Mouse (Mus musculus): Measurements from ENCODE around the gene Glcci1. TPM values are rescaled to one million over a fixed set of nuclear protein-coding genes. Genes with fewer than 3 reads are reported as not detected.

Gene Glcci1
- polyA plus RNA-seq, 1 experiment from 2014 or later, result 5.2 TPM

GRCm38 (mm10) chr6:8485414-8486175 lies 23.8 kb upstream of the Glcci1 start:
- WGBS, result 75% methylated on average over 16 of the region's 16 CpGs
- no peak for DNase-seq (ENCODE audit: low spot score)

GRCm38 (mm10) chr6:8486391-8487043 lies 22.9 kb upstream of the Glcci1 start:
- Histone ChIP-seq H3K4me3 (no peak overlapping the region), H3K27ac (no peak overlapping the region)
- WGBS, result 89% methylated on average over 17 of the region's 17 CpGs

More at GRCm38 (mm10) chr6:8485414-8486175, 23.8 kb upstream of the Glcci1 start:
- peaks cover 24% of the 10 kb centered on the region; the same call in 1 of the 2 replicates for H3K4me1 ChIP-seq
- H3K9me3 ChIP-seq, result no peaks in the 10 kb centered on the region
- no peaks in the 10 kb centered on the region for H3K27me3 ChIP-seq (ENCODE audit: insufficient read depth, poor library complexity, severe bottlenecking)
- no peaks in the 10 kb centered on the region for H3K36me3 ChIP-seq
- peak overlapping the region; percentile 60; the same call in 1 of the 2 replicates for H3K27ac ChIP-seq
- no peak overlapping the region for H3K4me3 ChIP-seq

GRCm38 (mm10) chr6:8487044-8487853 lies 22.2 kb upstream of the Glcci1 start:
- no peaks in the 10 kb centered on the region for H3K9me3 ChIP-seq
- H3K27ac ChIP-seq, result no peak overlapping the region
- peaks cover 24% of the 10 kb centered on the region; the same call in 1 of the 2 replicates for H3K4me1 ChIP-seq
- H3K4me3 ChIP-seq, result no peak overlapping the region
- WGBS, result 45% methylated on average over 20 of the region's 20 CpGs
- H3K27me3 ChIP-seq (ENCODE audit: insufficient read depth, poor library complexity, severe bottlenecking), result no peaks in the 10 kb centered on the region
- H3K36me3 ChIP-seq, result no peaks in the 10 kb centered on the region
- no peak for DNase-seq (ENCODE audit: low spot score)

More at GRCm38 (mm10) chr6:8486391-8487043, 22.9 kb upstream of the Glcci1 start:
- H3K9me3 ChIP-seq, result no peaks in the 10 kb centered on the region
- no peaks in the 10 kb centered on the region for H3K36me3 ChIP-seq
- no peaks in the 10 kb centered on the region for H3K27me3 ChIP-seq (ENCODE audit: insufficient read depth, poor library complexity, severe bottlenecking)
- H3K4me1 ChIP-seq, result peaks cover 24% of the 10 kb centered on the region; the same call in 1 of the 2 replicates
- DNase-seq (ENCODE audit: low spot score), result no peak

- 28% methylated on average over 5 of the region's 5 CpGs for WGBS
- no peak overlapping the region for H3K4me3 ChIP-seq
- no peak for DNase-seq (ENCODE audit: low spot score)
- H3K27me3 ChIP-seq (ENCODE audit: insufficient read depth, poor library complexity, severe bottlenecking), result no peaks in the 10 kb centered on the region
- H3K9me3 ChIP-seq, result no peaks in the 10 kb centered on the region
- H3K36me3 ChIP-seq, result no peaks in the 10 kb centered on the region
- peaks cover 24% of the 10 kb centered on the region; the same call in 1 of the 2 replicates for H3K4me1 ChIP-seq
- peak overlapping the region; percentile 47; the same call in 1 of the 2 replicates for H3K27ac ChIP-seq
Measured at GRCm38 (mm10) chr6:8488249-8488648, 21.2 kb upstream of the Glcci1 start.

- 79% methylated on average over 7 of the region's 7 CpGs for WGBS
- H3K4me1 ChIP-seq, result peaks cover 24% of the 10 kb centered on the region; the same call in 1 of the 2 replicates
Measured at GRCm38 (mm10) chr6:8489266-8489665, 20.1 kb upstream of the Glcci1 start.

GRCm38 (mm10) chr6:8489938-8490585 lies 19.3 kb upstream of the Glcci1 start:
- DNase-seq (ENCODE audit: low spot score), result no peak
- Histone ChIP-seq H3K27me3 (ENCODE audit: insufficient read depth, poor library complexity, severe bottlenecking) (no peaks in the 10 kb centered on the region), H3K4me1 (peaks cover 19% of the 10 kb centered on the region; the same call in 1 of the 2 replicates), H3K36me3 (no peaks in the 10 kb centered on the region), H3K4me3 (no peak overlapping the region), H3K9me3 (no peaks in the 10 kb centered on the region), H3K27ac (no peak overlapping the region)
- WGBS, result 66% methylated on average over 1 of the region's 1 CpGs

More at GRCm38 (mm10) chr6:8489266-8489665, 20.1 kb upstream of the Glcci1 start:
- Histone ChIP-seq H3K4me3 (no peak overlapping the region), H3K36me3 (no peaks in the 10 kb centered on the region), H3K9me3 (no peaks in the 10 kb centered on the region), H3K27ac (no peak overlapping the region), H3K27me3 (ENCODE audit: insufficient read depth, poor library complexity, severe bottlenecking) (no peaks in the 10 kb centered on the region)
- DNase-seq (ENCODE audit: low spot score), result no peak

- Histone ChIP-seq H3K36me3 (no peaks in the 10 kb centered on the region), H3K27ac (no peak overlapping the region), H3K9me3 (no peaks in the 10 kb centered on the region), H3K27me3 (ENCODE audit: insufficient read depth, poor library complexity, severe bottlenecking) (no peaks in the 10 kb centered on the region), H3K4me3 (no peak overlapping the region), H3K4me1 (peaks cover 12% of the 10 kb centered on the region; the same call in 1 of the 2 replicates)
- DNase-seq (ENCODE audit: low spot score), result no peak
- 92% methylated on average over 3 of the region's 3 CpGs for WGBS
Measured at GRCm38 (mm10) chr6:8492248-8492647, 17.2 kb upstream of the Glcci1 start.

- Histone ChIP-seq H3K4me1 (no peaks in the 10 kb centered on the region), H3K27ac (no peak overlapping the region), H3K27me3 (ENCODE audit: insufficient read depth, poor library complexity, severe bottlenecking) (no peaks in the 10 kb centered on the region), H3K4me3 (no peak overlapping the region), H3K9me3 (no peaks in the 10 kb centered on the region), H3K36me3 (no peaks in the 10 kb centered on the region)
- DNase-seq (ENCODE audit: low spot score), result no peak
- WGBS, result 78% methylated on average over 5 of the region's 5 CpGs
Measured at GRCm38 (mm10) chr6:8495109-8495826, 14.1 kb upstream of the Glcci1 start.

GRCm38 (mm10) chr6:8495827-8496222 lies 13.6 kb upstream of the Glcci1 start:
- H3K36me3 ChIP-seq, result no peaks in the 10 kb centered on the region
- no peaks in the 10 kb centered on the region for H3K4me1 ChIP-seq
- H3K27ac ChIP-seq, result no peak overlapping the region
- no peaks in the 10 kb centered on the region for H3K9me3 ChIP-seq
- H3K27me3 ChIP-seq (ENCODE audit: insufficient read depth, poor library complexity, severe bottlenecking), result no peaks in the 10 kb centered on the region
- H3K4me3 ChIP-seq, result no peak overlapping the region
- DNase-seq (ENCODE audit: low spot score), result no peak
- 74% methylated on average over 4 of the region's 4 CpGs for WGBS

- Histone ChIP-seq H3K27me3 (ENCODE audit: insufficient read depth, poor library complexity, severe bottlenecking) (no peaks in the 10 kb centered on the region), H3K4me3 (no peak overlapping the region), H3K27ac (no peak overlapping the region), H3K4me1 (no peaks in the 10 kb centered on the region), H3K9me3 (no peaks in the 10 kb centered on the region), H3K36me3 (no peaks in the 10 kb centered on the region)
- DNase-seq (ENCODE audit: low spot score), result no peak
- WGBS, result 71% methylated on average over 6 of the region's 6 CpGs
Measured at GRCm38 (mm10) chr6:8497234-8497867, 12.0 kb upstream of the Glcci1 start.

- H3K36me3 ChIP-seq, result no peaks in the 10 kb centered on the region
- H3K4me1 ChIP-seq, result no peaks in the 10 kb centered on the region
- no peaks in the 10 kb centered on the region for H3K9me3 ChIP-seq
- WGBS, result 85% methylated on average over 6 of the region's 6 CpGs
- H3K27me3 ChIP-seq (ENCODE audit: insufficient read depth, poor library complexity, severe bottlenecking), result no peaks in the 10 kb centered on the region
- no peak overlapping the region for H3K27ac ChIP-seq
- H3K4me3 ChIP-seq, result no peak overlapping the region
- no peak for DNase-seq (ENCODE audit: low spot score)
Measured at GRCm38 (mm10) chr6:8497868-8498257, 11.5 kb upstream of the Glcci1 start.

Measured in heart, embryonic 10.5 days (tissue).